Comparison of ENCODE assay signal across 8 mouse cellular contexts in genomic region chrX:73787225-73787558, GRCm38 (mm10). TPM values are rescaled to one million over a fixed set of nuclear protein-coding genes. Genes with fewer than 3 reads are reported as not detected.
DNase-seq lines count a peak whose midpoint lies in the region; ATAC-seq and TF ChIP-seq lines count a peak whose summit lies in the region.

No protein-coding gene starts in this region.

- TF ChIP-seq POLR2A in cerebellum, adult 2 months (IDR thresholded peaks at IDR 0.05; ENCODE audit: borderline replicate concordance, insufficient read depth, low read length), result no peak
- TF ChIP-seq POLR2A in testis, adult 2 months (IDR thresholded peaks at IDR 0.05; ENCODE audit: control insufficient read depth, low read depth, low read length), result no peak

- peak overlapping the region; percentile 84 for H3K9ac ChIP-seq in liver, embryonic 11.5 days (ENCODE audit: low read depth, low read length)

- H3K4me2 ChIP-seq in liver, embryonic 11.5 days, result peak overlapping the region; percentile 76

- 12% methylated on average over 22 of the region's 22 CpGs for WGBS in cerebellum, adult 2 months
- 14% methylated on average over 22 of the region's 22 CpGs for WGBS in liver, embryonic 11.5 days

- H3K4me1 ChIP-seq in cerebellum, adult 2 months (ENCODE audit: control insufficient read depth, insufficient read depth, low read length), result peaks cover 8% of the 10 kb centered on the region; the same call in 1 of the 2 replicates
- H3K4me1 ChIP-seq in testis, adult 2 months (ENCODE audit: control insufficient read depth, insufficient read depth, low read length), result peaks cover 4% of the 10 kb centered on the region
- no peaks in the 10 kb centered on the region; the same call in 1 of the 2 replicates for H3K4me1 ChIP-seq in liver, embryonic 11.5 days (replicated peaks; ENCODE audit: control insufficient read depth, insufficient read depth, low read length)

- no peaks in the 10 kb centered on the region for H3K9me3 ChIP-seq in liver, embryonic 11.5 days (ENCODE audit: control insufficient read depth, low read length)

- no peak for DNase-seq in cerebellum, adult 2 months
- DNase-seq in cerebellum, postnatal 14 days, result no peak
- no peak for DNase-seq in testis, postnatal 10 days (ENCODE audit: low spot score)
- DNase-seq in liver, embryonic 11.5 days (ENCODE audit: low spot score), result no peak
- no peak for DNase-seq in right cerebral cortex, postnatal 36 days (ENCODE audit: low spot score in 2 of 2)
- DNase-seq in urinary bladder, adult 2 months (ENCODE audit: low spot score), result no peak
- no peak for DNase-seq in spleen, postnatal 36 days (ENCODE audit: low spot score in 2 of 2)

- H3K36me3 ChIP-seq in testis, adult 2 months (ENCODE audit: control insufficient read depth, insufficient read depth, low read length), result no peaks in the 10 kb centered on the region
- H3K36me3 ChIP-seq in liver, embryonic 11.5 days (ENCODE audit: control insufficient read depth, insufficient read depth, low read length), result peaks cover 8% of the 10 kb centered on the region; the same call in 1 of the 2 replicates

- H3K4me3 ChIP-seq in cerebellum, adult 2 months (replicated peaks; ENCODE audit: insufficient read depth, low read depth, low read length), result peak overlapping the region; percentile 99
- peak overlapping the region; percentile 90 for H3K4me3 ChIP-seq in testis, adult 2 months (ENCODE audit: control insufficient read depth, low read depth, low read length)
- H3K4me3 ChIP-seq in liver, embryonic 11.5 days (ENCODE audit: low read depth, low read length), result peak overlapping the region; percentile 71

- H3K27ac ChIP-seq in cerebellum, adult 2 months (ENCODE audit: insufficient read depth, low read length), result peak overlapping the region; percentile 80
- peak overlapping the region; percentile 92 for H3K27ac ChIP-seq in testis, adult 2 months (ENCODE audit: control insufficient read depth, insufficient read depth, low read depth, low read length)
- peak overlapping the region; percentile 70 for H3K27ac ChIP-seq in liver, embryonic 11.5 days (ENCODE audit: low read depth, low read length)

- TF ChIP-seq CTCF in cerebellum, adult 2 months (IDR thresholded peaks at IDR 0.05; ENCODE audit: borderline replicate concordance, insufficient read depth, low read depth, low read length), result no peak
- no peak for TF ChIP-seq CTCF in testis, adult 2 months (IDR thresholded peaks at IDR 0.05; ENCODE audit: control insufficient read depth, insufficient read depth, insufficient replicate concordance, low read depth, low read length)

- ATAC-seq in liver, embryonic 11.5 days (replicated peaks; ENCODE audit: low FRiP score), result peak; percentile 28; the same call in 1 of the 2 replicates

- no peaks in the 10 kb centered on the region for H3K27me3 ChIP-seq in cerebellum, adult 2 months (ENCODE audit: control insufficient read depth, insufficient read depth, low read length)
- no peaks in the 10 kb centered on the region for H3K27me3 ChIP-seq in testis, adult 2 months (ENCODE audit: control insufficient read depth, insufficient read depth, low read length)
- peaks cover 11% of the 10 kb centered on the region for H3K27me3 ChIP-seq in liver, embryonic 11.5 days (replicated peaks; ENCODE audit: control insufficient read depth, insufficient read depth, low read length)

RNA-seq across cellular contexts. Expression of gene Ssr4, which starts 0.4 kb away (rescaled TPM):
- 161 and 176 TPM in 2 replicates for polyA plus RNA-seq in cerebellum, adult 2 months (2012; rRNA removed)
- 49.0 and 53.3 TPM in 2 replicates for polyA plus RNA-seq in testis, adult 2 months (2012; rRNA removed)
- polyA plus RNA-seq in liver, embryonic 11.5 days (2014; fragmentation: Nextera tagmentation; extraction: Ambion mirVana), result 207 and 230 TPM in 2 replicates
- polyA plus RNA-seq in urinary bladder, adult 2 months (2012; rRNA removed), result 189 and 254 TPM in 2 replicates

RNA-seq across cellular contexts. Expression of gene Idh3g, which starts 0.5 kb away (rescaled TPM):
- polyA plus RNA-seq in cerebellum, adult 2 months (2012; rRNA removed), result 811 and 886 TPM in 2 replicates
- polyA plus RNA-seq in testis, adult 2 months (2012; rRNA removed), result 37.8 and 43.9 TPM in 2 replicates
- 196 and 206 TPM in 2 replicates for polyA plus RNA-seq in liver, embryonic 11.5 days (2014; fragmentation: Nextera tagmentation; extraction: Ambion mirVana)
- 285 and 332 TPM in 2 replicates for polyA plus RNA-seq in urinary bladder, adult 2 months (2012; rRNA removed)

RNA-seq across cellular contexts. Expression of gene Srpk3, which starts 13.0 kb away (rescaled TPM):
- 14.2 and 17.3 TPM in 2 replicates for polyA plus RNA-seq in cerebellum, adult 2 months (2012; rRNA removed)
- polyA plus RNA-seq in testis, adult 2 months (2012; rRNA removed), result 0.36 and 0.64 TPM in 2 replicates
- polyA plus RNA-seq in liver, embryonic 11.5 days (2014; fragmentation: Nextera tagmentation; extraction: Ambion mirVana), result 0.81 and 1.3 TPM in 2 replicates
- 7.3 and 9.4 TPM in 2 replicates for polyA plus RNA-seq in urinary bladder, adult 2 months (2012; rRNA removed)

RNA-seq across cellular contexts. Expression of gene Plxnb3, which starts 30.3 kb away (rescaled TPM):
- polyA plus RNA-seq in cerebellum, adult 2 months (2012; rRNA removed), result 27.7 and 32.5 TPM in 2 replicates
- 0.06 and 0.07 TPM in 2 replicates for polyA plus RNA-seq in testis, adult 2 months (2012; rRNA removed)
- 0.36 and 0.49 TPM in 2 replicates for polyA plus RNA-seq in liver, embryonic 11.5 days (2014; fragmentation: Nextera tagmentation; extraction: Ambion mirVana)
- polyA plus RNA-seq in urinary bladder, adult 2 months (2012; rRNA removed), result 0.99 TPM in 2 replicates

RNA-seq across cellular contexts. Expression of gene Pdzd4, which starts 37.6 kb away (rescaled TPM):
- polyA plus RNA-seq in cerebellum, adult 2 months (2012; rRNA removed), result 54.6 and 56.6 TPM in 2 replicates
- polyA plus RNA-seq in testis, adult 2 months (2012; rRNA removed), result 0.49 and 0.55 TPM in 2 replicates
- 0.25 and 0.86 TPM in 2 replicates for polyA plus RNA-seq in liver, embryonic 11.5 days (2014; fragmentation: Nextera tagmentation; extraction: Ambion mirVana)
- polyA plus RNA-seq in urinary bladder, adult 2 months (2012; rRNA removed), result 9.5 and 10.4 TPM in 2 replicates
